Mouse (Mus musculus): Measurements from ENCODE around the gene Tceal6. TPM values are rescaled to one million over a fixed set of nuclear protein-coding genes. Genes with fewer than 3 reads are reported as not detected.
"Not testable (repeated sequence)": the region's sequence is repeated elsewhere in the genome, so short reads cannot be mapped to it uniquely, and the experiment has no call there.

The Tceal6 gene
- polyA plus RNA-seq (2015; fragmentation: Nextera tagmentation; extraction: Ambion mirVana) = 44.4 and 52.4 TPM in 2 replicates

DNA sequence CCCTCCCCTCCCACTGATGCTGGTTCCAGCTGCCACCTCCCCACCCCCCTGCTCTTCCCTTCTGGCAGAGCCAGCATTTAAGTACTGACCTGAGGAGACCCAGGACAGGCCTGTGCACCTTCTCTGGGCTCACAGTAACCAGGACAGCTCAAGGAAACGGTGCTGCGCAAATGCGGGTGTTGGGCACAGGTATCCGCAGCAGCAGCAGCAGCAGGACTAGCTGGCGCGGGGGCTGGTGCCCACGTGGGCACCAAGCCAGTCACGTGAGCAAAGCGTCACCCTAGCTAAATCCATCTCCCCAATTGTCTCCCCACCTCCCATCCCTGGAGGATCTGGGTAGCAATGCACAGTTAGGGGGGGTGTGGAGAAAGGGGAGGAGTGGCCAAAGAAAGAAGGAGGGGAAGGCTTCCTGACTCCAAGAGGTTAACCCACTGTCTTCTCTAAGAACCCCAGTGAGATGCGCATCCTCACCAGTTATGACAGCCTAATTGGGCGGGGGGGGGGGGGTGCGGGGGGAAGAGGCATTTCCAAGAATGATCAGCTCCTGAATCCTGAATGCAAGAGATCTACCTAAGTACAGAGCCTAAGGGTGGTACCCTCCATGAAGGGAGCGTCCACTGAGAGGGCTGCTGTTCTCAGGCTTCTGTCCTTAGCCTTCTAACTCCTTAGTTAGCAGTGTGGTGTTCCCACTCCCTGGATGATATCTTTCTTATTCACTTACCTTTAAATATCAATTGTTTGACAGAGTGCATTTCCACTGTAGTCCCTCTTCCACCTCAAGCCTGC, at the start of gene Tceal6:
Gene Tceal6, minus strand, starts transcription at position 252 of the 786 bp plus-strand sequence.
- Histone ChIP-seq H3K36me3 (ENCODE audit: control insufficient read depth, insufficient read depth, low read length) (no peaks in the 10 kb centered on the region), H3K4me2 (ENCODE audit: low read length) (peak within 1 kb of the TSS; percentile 55), H3K4me1 (ENCODE audit: control insufficient read depth, insufficient read depth, low read depth, low read length) (no peaks in the 10 kb centered on the region), H3K9ac (ENCODE audit: low read depth, low read length) (peak within 1 kb of the TSS; percentile 63), H3K27me3 (replicated peaks; ENCODE audit: control insufficient read depth, insufficient read depth, low read length) (no peaks in the 10 kb centered on the region), H3K4me3 (ENCODE audit: low read length) (peak within 1 kb of the TSS; percentile 51), H3K9me3 (ENCODE audit: control insufficient read depth, low read length) (no peaks in the 10 kb centered on the region), H3K27ac (ENCODE audit: low read depth, low read length) (peak within 1 kb of the TSS; percentile 48; the same call in 1 of the 2 replicates)
- 27% methylated on average over 11 of the region's 13 CpGs for WGBS
- peak; percentile 96 for ATAC-seq

DNA sequence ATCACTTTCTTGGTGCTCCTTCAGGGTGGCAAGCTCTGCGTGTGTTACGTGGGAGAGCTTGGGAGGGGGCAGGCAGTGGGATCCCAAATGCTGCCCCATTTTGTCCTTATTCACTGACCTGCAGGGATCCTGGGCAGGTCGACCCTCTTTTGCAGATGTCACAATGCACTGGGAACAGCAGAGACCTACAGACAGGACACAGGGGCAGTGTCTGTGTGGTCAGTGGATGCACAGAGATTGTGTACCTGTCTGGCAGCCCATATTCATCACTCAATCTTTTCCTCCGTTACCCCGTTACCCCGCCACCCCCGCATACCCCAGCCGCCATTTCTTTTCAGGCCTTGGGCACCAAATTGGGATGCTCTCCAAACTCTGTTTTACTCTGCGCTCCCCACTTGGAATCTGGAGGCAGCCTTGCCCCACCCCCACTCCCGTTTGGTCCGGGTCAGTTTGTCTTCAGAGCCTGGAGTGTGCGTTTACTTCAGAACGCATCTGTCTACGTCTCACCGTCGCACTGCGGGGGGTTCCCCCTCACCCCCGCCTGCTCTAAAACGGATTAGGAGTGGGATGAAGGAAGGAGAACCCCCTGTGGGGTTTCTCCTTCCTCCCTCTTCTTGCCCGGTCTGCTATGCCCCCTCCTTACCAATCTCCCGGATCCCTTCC, 583 bp downstream of the Tceal6 start:
- H3K27me3 ChIP-seq (replicated peaks; ENCODE audit: control insufficient read depth, insufficient read depth, low read length); H3K9me3 ChIP-seq (ENCODE audit: control insufficient read depth, low read length); H3K27ac ChIP-seq (ENCODE audit: low read depth, low read length); H3K4me1 ChIP-seq (ENCODE audit: control insufficient read depth, insufficient read depth, low read depth, low read length); H3K36me3 ChIP-seq (ENCODE audit: control insufficient read depth, insufficient read depth, low read length): not testable (repeated sequence)
- ATAC-seq = peak; percentile 69
- Histone ChIP-seq H3K9ac (ENCODE audit: low read depth, low read length) (peak overlapping the region; percentile 63), H3K4me3 (ENCODE audit: low read length) (peak overlapping the region; percentile 51), H3K4me2 (ENCODE audit: low read length) (peak overlapping the region; percentile 55)
- 21% methylated on average over 21 of the region's 21 CpGs for WGBS

DNA sequence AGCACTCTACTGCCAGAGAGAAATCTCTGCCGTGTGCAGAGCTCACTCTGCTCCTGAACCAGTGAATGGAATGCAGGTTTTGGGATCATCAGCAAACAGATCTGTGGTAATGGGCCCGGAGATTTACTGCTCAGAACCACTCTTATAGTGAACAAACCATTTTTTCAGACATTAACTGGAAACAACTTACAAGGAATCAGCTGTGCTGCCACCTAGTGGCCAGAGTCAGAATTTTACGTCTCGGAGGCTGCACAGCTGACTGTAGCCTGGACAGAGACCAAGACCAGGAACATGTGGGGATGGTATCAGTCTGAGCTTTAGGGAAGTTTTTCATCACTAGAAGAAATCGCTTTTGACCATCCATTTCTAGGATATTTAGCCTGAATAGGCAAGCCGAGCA, 20.6 kb downstream of the Tceal6 start:
- ATAC-seq = not testable (repeated sequence)

DNA sequence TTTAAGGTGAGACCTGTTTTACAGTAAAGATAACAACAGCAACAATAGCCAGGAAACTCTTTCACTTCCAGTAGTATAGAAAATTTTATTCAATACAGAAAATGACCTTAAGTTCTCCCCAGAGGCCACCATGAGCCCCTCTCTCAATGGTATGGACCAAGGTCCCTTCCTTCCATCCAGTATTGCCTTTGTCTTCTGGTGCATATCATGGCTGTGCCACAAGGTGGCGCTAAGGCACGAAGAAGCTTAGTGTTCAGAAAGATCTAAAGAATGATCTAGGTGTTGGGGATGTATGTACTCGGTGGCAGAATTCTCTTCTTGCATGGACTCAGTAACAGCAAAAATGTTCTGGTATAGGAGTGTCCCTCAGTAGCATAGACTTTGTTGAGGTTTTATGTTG, 21.8 kb downstream of the Tceal6 start:
- H3K9ac ChIP-seq (ENCODE audit: low read depth, low read length); H3K9me3 ChIP-seq (ENCODE audit: control insufficient read depth, low read length); ATAC-seq; H3K36me3 ChIP-seq (ENCODE audit: control insufficient read depth, insufficient read depth, low read length); H3K4me3 ChIP-seq (ENCODE audit: low read length); H3K4me2 ChIP-seq (ENCODE audit: low read length); H3K27me3 ChIP-seq (replicated peaks; ENCODE audit: control insufficient read depth, insufficient read depth, low read length); H3K4me1 ChIP-seq (ENCODE audit: control insufficient read depth, insufficient read depth, low read depth, low read length); H3K27ac ChIP-seq (ENCODE audit: low read depth, low read length): not testable (repeated sequence)
- WGBS = no CpG with 5 or more reads among the region's 3 CpGs

More for the DNA sequence above, 20.6 kb downstream of the Tceal6 start:
- not testable (repeated sequence) for H3K27me3 ChIP-seq (replicated peaks; ENCODE audit: control insufficient read depth, insufficient read depth, low read length); H3K4me2 ChIP-seq (ENCODE audit: low read length); H3K4me3 ChIP-seq (ENCODE audit: low read length); H3K4me1 ChIP-seq (ENCODE audit: control insufficient read depth, insufficient read depth, low read depth, low read length); H3K27ac ChIP-seq (ENCODE audit: low read depth, low read length); H3K9me3 ChIP-seq (ENCODE audit: control insufficient read depth, low read length); H3K36me3 ChIP-seq (ENCODE audit: control insufficient read depth, insufficient read depth, low read length); H3K9ac ChIP-seq (ENCODE audit: low read depth, low read length)
- WGBS = no CpG with 5 or more reads among the region's 6 CpGs

DNA sequence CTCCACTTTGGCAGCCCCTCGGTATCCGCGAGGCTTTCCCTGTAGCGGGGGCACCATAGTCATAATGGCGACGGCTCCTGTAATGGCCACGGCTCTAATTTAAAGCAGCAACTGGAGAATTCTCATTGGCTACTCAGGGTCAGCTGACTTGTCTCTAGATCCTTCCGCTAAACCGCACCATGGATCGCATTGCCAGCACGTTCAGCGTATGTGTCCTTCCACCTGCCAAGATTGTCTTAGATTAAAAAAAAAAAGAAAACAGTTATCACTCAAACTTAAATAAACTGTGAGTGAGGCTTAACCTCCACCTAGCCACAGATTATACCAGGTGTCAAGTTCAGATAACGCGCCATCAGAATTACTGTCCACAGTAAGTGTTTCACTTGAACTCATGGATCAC, 33.0 kb downstream of the Tceal6 start, which contains the start of gene Gm15023:
Gene Gm15023, minus strand, starts transcription at position 101 of the 400 bp plus-strand sequence.
- not testable (repeated sequence) for H3K4me1 ChIP-seq (ENCODE audit: control insufficient read depth, insufficient read depth, low read depth, low read length); H3K9ac ChIP-seq (ENCODE audit: low read depth, low read length); H3K27me3 ChIP-seq (replicated peaks; ENCODE audit: control insufficient read depth, insufficient read depth, low read length); H3K4me3 ChIP-seq (ENCODE audit: low read length); H3K36me3 ChIP-seq (ENCODE audit: control insufficient read depth, insufficient read depth, low read length); H3K27ac ChIP-seq (ENCODE audit: low read depth, low read length); ATAC-seq; H3K4me2 ChIP-seq (ENCODE audit: low read length); H3K9me3 ChIP-seq (ENCODE audit: control insufficient read depth, low read length)
- 96% methylated on average over 5 of the region's 14 CpGs for WGBS

Other genes with a start within 250 kb of the Tceal6 start
- gene Nxf2, start 245.9 kb downstream of the Tceal6 start, polyA plus RNA-seq (2015; fragmentation: Nextera tagmentation; extraction: Ambion mirVana) = 0.19 and 0.42 TPM in 2 replicates
- gene Zmat1, start 201.5 kb downstream of the Tceal6 start, polyA plus RNA-seq (2015; fragmentation: Nextera tagmentation; extraction: Ambion mirVana) = 11.5 and 11.7 TPM in 2 replicates
- not detected in 2 replicates for gene Gm15023, start 33.1 kb downstream of the Tceal6 start, polyA plus RNA-seq (2015; fragmentation: Nextera tagmentation; extraction: Ambion mirVana)
- not detected in 2 replicates for gene Pramel3, start 91.6 kb upstream of the Tceal6 start, polyA plus RNA-seq (2015; fragmentation: Nextera tagmentation; extraction: Ambion mirVana)
- not detected in 2 replicates for gene Gm5128, start 162.6 kb upstream of the Tceal6 start, polyA plus RNA-seq (2015; fragmentation: Nextera tagmentation; extraction: Ambion mirVana)
- gene Gm7903, start 223.1 kb upstream of the Tceal6 start, polyA plus RNA-seq (2015; fragmentation: Nextera tagmentation; extraction: Ambion mirVana) = 0.06 TPM in 1 of 2 replicates, not detected in the other

Data from hindbrain, embryonic 16.5 days (tissue).